Mouse (Mus musculus): ENCODE measurements around the gene Fam227a. TPM values are rescaled to one million over a fixed set of nuclear protein-coding genes. Genes with fewer than 3 reads are reported as not detected.

Fam227a gene
- total RNA-seq, 2 experiments from 2014 or later, result 0.53 to 1.4 TPM

Small RNA genes within 50 kb of the gene (microRNA-seq; reads per million reads assigned to microRNA genes)
- 0 reads per million in 2 experiments for gene Gm27903

Other genes with a start within 250 kb of the Fam227a start
- gene Csnk1e, start 203.4 kb downstream of the Fam227a start, total RNA-seq (2021), result 10 to 100 TPM; 46.6 to 46.7 TPM
- under 1 TPM in 1 of 2 experiments, not detected in 1; 0.08 TPM for gene Kcnj4, start 153.7 kb downstream of the Fam227a start, total RNA-seq (2021)
- gene Kdelr3, start 142.5 kb downstream of the Fam227a start, total RNA-seq (2021), result 10 to 100 TPM; 14.1 to 22.6 TPM
- gene Ddx17, start 112.2 kb downstream of the Fam227a start, total RNA-seq (2021), result 10 to 100 TPM; 75.8 to 77.4 TPM
- gene Dmc1, start 53.8 kb downstream of the Fam227a start, total RNA-seq (2021), result under 1 TPM in 1 of 2 experiments, not detected in 1; 0.20 TPM
- 10 to 100 TPM; 17.2 to 18.0 TPM for gene Cby1, start 243 bp upstream of the Fam227a start, total RNA-seq (2021)
- 10 to 100 TPM; 78.3 to 80.4 TPM for gene Tomm22, start 11.9 kb upstream of the Fam227a start, total RNA-seq (2021)
- 10 to 100 TPM in 1 of 2 experiments, 1 to 10 TPM in 1; 9.8 to 11.1 TPM for gene Josd1, start 29.0 kb upstream of the Fam227a start, total RNA-seq (2021)
- 10 to 100 TPM; 17.7 to 18.0 TPM for gene Gtpbp1, start 31.9 kb upstream of the Fam227a start, total RNA-seq (2021)
- gene Sun2, start 83.6 kb upstream of the Fam227a start, total RNA-seq (2021), result 10 to 100 TPM; 62.3 to 81.4 TPM
- gene Dnal4, start 118.9 kb upstream of the Fam227a start, total RNA-seq (2021), result 1 to 10 TPM; 7.4 to 7.6 TPM
- 1 to 10 TPM; 1.9 to 2.6 TPM for gene Nptxr, start 145.8 kb upstream of the Fam227a start, total RNA-seq (2021)
- under 1 TPM; 0.47 to 0.55 TPM for gene Npcd, start 175.3 kb upstream of the Fam227a start, total RNA-seq (2021)
- 10 to 100 TPM; 21.2 to 23.5 TPM for gene Cbx6, start 175.7 kb upstream of the Fam227a start, total RNA-seq (2021)
- gene Apobec3, start 232.7 kb upstream of the Fam227a start, total RNA-seq (2021), result 1 to 10 TPM; 4.7 to 7.9 TPM

Measured in gastrocnemius, postnatal 14 days (tissue).